Mouse (Mus musculus) kidney, embryonic 16.5 days (tissue): ENCODE measurements around the gene Pemt. TPM values are rescaled to one million over a fixed set of nuclear protein-coding genes. Genes with fewer than 3 reads are reported as not detected.

Source experiments
- ATAC-seq: fragments of 200-750 bp; cut with Nextera tagmentation; 2 replicates; pipeline ENCODE4 v1.8.0; 2017; ENCODE audit warnings: moderate TSS enrichment; ENCODE audit not compliant: low FRiP score, low TSS enrichment
- H3K27ac ChIP-seq: fragments of 300-500 bp; sonication (generic); 2 replicates; pipeline ENCODE4 v1.5.1; 2014; ENCODE audit warnings: low read length
- H3K27me3 ChIP-seq: fragments of 300-500 bp; sonication (generic); 2 replicates; pipeline ENCODE4 v1.6.1; 2014; ENCODE audit warnings: low read length, control low read depth, mixed read lengths; ENCODE audit not compliant: insufficient read depth
- H3K36me3 ChIP-seq: fragments of 300-500 bp; sonication (generic); 2 replicates; pipeline ENCODE4 v1.6.1; 2014; ENCODE audit warnings: low read length, control low read depth, mixed read lengths; ENCODE audit not compliant: insufficient read depth
- H3K4me1 ChIP-seq: fragments of 300-500 bp; sonication (generic); 2 replicates; pipeline ENCODE4 v1.6.1; 2014; ENCODE audit warnings: low read length, control low read depth, mixed read lengths; ENCODE audit not compliant: insufficient read depth
- H3K4me2 ChIP-seq: fragments of 300-500 bp; sonication (generic); replicated peaks from 2 replicates; pipeline ENCODE4 v1.6.1; 2014; ENCODE audit warnings: low read depth, low read length
- H3K4me3 ChIP-seq: fragments of 300-500 bp; sonication (generic); 2 replicates; pipeline ENCODE4 v1.5.1; 2014; ENCODE audit warnings: mild to moderate bottlenecking, low read length
- H3K9ac ChIP-seq: fragments of 300-500 bp; sonication (generic); replicated peaks from 2 replicates; pipeline ENCODE4 v1.6.1; 2014; ENCODE audit warnings: low read length
- H3K9me3 ChIP-seq: fragments of 300-500 bp; sonication (generic); 2 replicates; pipeline ENCODE4 v1.6.1; 2016; ENCODE audit warnings: low read length, control low read depth
- WGBS: fragments of 180-500 bp; shearing (Covaris S2); extraction: QIAGEN DNeasy Blood & Tissue Kit; methylation state at CpG from one replicate; pipeline ENCODE4 v1.1.7; 2014; 5-methylcytosine and 5-hydroxymethylcytosine counted together
- polyA plus RNA-seq: library from polyadenylated mRNA; unstranded; fragments of >200 nt; fragmentation: Nextera tagmentation; extraction: Ambion mirVana; gene quantifications from 2 replicates; pipeline ENCODE4 v1.2.1, GENCODE M21; 2015

Gene Pemt
- polyA plus RNA-seq, 1 experiment from 2014 or later = 12.2 TPM

DNA sequence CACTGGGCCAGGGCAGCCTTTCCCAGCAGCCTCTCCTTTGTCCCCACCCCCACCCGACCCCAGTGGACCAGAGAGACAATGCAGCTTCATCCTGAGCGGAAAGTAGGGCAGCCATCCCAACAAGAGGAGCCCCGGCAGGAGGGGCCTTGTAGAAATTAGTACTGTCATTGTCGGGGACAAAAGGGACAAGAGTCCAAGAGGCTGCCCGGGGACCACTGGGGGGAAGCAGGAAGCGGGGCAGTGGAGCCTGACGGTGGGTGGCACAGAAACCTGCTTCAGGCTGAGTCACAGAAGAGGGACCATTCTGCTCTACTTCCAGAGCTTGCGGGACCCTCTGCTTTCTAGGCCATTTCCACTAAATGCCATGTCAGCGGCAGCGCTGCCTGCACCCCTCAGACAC is 71.0 kb downstream of the Pemt start:
- H3K4me1 ChIP-seq = peaks cover 23% of the 10 kb centered on the region
- H3K27me3 ChIP-seq = no peaks in the 10 kb centered on the region
- no peak overlapping the region for H3K9ac ChIP-seq
- ATAC-seq = no peak; the same call in 1 of the 2 replicates
- H3K4me3 ChIP-seq = no peak overlapping the region
- 46% methylated on average over 10 of the region's 10 CpGs for WGBS
- peak overlapping the region; percentile 22; the same call in 1 of the 2 replicates for H3K27ac ChIP-seq
- no peak overlapping the region for H3K4me2 ChIP-seq
- no peaks in the 10 kb centered on the region for H3K9me3 ChIP-seq
- H3K36me3 ChIP-seq = no peaks in the 10 kb centered on the region

DNA sequence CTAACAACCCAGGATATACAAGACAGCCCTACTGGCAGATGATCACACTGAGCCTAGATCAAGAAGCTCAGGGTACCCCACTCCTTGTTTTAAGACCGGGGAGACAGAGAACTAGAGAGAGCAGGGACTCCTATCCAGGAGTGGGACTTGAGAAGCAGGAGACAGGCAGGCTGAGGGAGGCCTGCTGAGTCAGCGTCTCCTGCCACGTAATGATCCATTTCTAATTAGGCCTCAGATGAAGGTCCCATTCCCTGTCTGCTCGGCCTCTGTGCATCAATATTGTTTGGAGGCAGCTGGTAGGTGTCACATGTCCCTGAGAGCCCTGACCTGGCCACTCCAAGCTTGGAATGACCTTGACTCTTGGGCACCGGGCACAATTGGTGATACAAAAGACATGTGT is 72.9 kb downstream of the Pemt start:
- ATAC-seq = no peak
- H3K27me3 ChIP-seq = no peaks in the 10 kb centered on the region
- no peak overlapping the region for H3K9ac ChIP-seq
- H3K9me3 ChIP-seq = no peaks in the 10 kb centered on the region
- WGBS = 65% methylated on average over 5 of the region's 5 CpGs
- H3K27ac ChIP-seq = no peak overlapping the region
- no peak overlapping the region for H3K4me3 ChIP-seq
- peaks cover 23% of the 10 kb centered on the region for H3K4me1 ChIP-seq
- no peaks in the 10 kb centered on the region for H3K36me3 ChIP-seq
- no peak overlapping the region for H3K4me2 ChIP-seq

DNA sequence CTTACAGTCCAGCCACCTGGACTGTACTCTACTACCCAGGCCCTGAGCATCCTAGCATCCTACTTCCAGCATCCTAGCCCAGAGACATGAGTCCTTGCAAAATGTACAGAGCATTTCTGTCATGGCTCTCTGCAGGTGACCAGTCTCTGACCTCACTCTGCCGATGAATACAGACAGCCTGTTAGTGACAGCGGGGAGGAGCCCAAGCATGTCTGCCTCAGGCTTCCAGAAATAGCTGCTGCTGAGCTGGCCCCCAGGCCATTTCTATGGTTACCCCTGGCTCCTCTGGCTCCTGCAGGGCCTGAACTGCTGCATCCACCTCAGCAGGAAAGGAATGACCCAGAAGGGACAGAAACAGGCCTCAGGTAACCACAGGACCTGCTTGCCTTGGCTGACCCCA is 74.6 kb downstream of the Pemt start:
- H3K27me3 ChIP-seq = no peaks in the 10 kb centered on the region
- no peaks in the 10 kb centered on the region for H3K36me3 ChIP-seq
- H3K27ac ChIP-seq = no peak overlapping the region
- peaks cover 17% of the 10 kb centered on the region for H3K4me1 ChIP-seq
- no peaks in the 10 kb centered on the region for H3K9me3 ChIP-seq
- no peak overlapping the region for H3K4me2 ChIP-seq
- 43% methylated on average over 2 of the region's 2 CpGs for WGBS
- H3K9ac ChIP-seq = no peak overlapping the region
- no peak for ATAC-seq
- H3K4me3 ChIP-seq = no peak overlapping the region

DNA sequence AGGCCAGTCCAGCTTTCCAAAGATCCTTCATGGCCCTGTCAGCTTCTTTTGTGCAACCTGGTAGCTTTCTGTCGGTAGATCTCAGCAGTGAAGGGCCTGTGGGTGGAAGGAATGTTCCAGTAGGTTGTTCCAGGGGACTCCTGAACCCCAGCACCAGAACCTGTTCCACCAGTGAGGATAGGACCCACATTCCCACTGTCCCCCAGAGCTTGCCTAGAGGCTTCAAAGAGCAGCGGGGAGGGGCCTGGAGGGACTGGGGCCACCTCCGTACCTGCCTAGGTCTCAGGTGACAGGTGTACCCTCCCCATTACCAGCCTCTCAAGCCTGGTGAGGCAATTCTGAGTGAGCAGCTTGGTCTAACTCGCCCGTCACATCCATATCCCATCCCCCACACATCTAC is 75.5 kb downstream of the Pemt start:
- no peak for ATAC-seq
- Histone ChIP-seq H3K4me1 (peaks cover 26% of the 10 kb centered on the region), H3K9me3 (no peaks in the 10 kb centered on the region), H3K9ac (no peak overlapping the region), H3K4me2 (no peak overlapping the region), H3K27ac (no peak overlapping the region), H3K36me3 (no peaks in the 10 kb centered on the region), H3K4me3 (no peak overlapping the region), H3K27me3 (no peaks in the 10 kb centered on the region)
- 81% methylated on average over 5 of the region's 5 CpGs for WGBS

DNA sequence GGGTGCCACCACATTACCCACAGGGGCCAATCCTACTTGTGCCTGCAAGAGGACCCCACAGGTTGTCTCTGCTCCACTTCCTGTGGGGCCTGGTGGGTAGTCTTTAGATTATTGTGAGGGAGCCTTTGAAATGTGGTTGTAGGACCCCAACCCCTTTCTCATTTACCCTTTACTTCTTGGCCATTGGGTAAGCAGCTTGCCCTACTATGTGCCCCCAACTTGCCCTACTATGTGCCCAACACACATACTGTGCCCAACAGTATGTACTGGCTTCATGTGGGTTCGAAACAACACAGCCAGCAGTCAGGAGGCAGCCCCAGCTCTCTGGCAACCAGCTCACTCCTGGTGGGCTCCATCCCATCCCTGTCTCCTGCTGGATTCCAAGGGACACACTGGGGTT is 78.5 kb downstream of the Pemt start:
- peaks cover 8% of the 10 kb centered on the region for H3K27me3 ChIP-seq
- peaks cover 29% of the 10 kb centered on the region for H3K4me1 ChIP-seq
- no peaks in the 10 kb centered on the region for H3K36me3 ChIP-seq
- WGBS = 85% methylated on average over 1 of the region's 1 CpGs
- H3K4me3 ChIP-seq = no peak overlapping the region
- no peak overlapping the region for H3K4me2 ChIP-seq
- ATAC-seq = no peak
- no peak overlapping the region for H3K27ac ChIP-seq
- H3K9me3 ChIP-seq = no peaks in the 10 kb centered on the region
- H3K9ac ChIP-seq = no peak overlapping the region

DNA sequence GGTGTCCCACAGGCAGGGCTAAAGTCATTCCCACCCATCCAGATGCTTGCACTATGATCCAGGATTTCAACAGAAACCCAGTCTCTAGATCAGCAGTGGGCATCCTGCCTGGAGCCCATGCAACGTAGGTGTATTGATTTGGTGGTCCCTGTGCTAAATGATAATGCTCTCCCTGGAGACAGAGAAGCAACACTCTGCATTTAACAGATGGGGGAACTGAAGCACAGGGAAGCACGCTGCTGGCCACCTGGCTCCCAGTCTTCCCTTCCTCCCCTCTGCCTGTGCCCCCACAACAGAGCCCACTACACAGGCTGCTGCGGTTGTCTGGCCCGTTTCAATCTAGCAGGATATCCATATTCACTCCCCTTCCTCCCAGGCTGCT is 80.2 kb downstream of the Pemt start:
- peak overlapping the region; percentile 73; the same call in 1 of the 2 replicates for H3K4me2 ChIP-seq
- 0 out of 2 replicates have a peak overlapping the region, but pooled peaks have one; percentile 40 for H3K9ac ChIP-seq
- WGBS = 58% methylated on average over 4 of the region's 4 CpGs

DNA sequence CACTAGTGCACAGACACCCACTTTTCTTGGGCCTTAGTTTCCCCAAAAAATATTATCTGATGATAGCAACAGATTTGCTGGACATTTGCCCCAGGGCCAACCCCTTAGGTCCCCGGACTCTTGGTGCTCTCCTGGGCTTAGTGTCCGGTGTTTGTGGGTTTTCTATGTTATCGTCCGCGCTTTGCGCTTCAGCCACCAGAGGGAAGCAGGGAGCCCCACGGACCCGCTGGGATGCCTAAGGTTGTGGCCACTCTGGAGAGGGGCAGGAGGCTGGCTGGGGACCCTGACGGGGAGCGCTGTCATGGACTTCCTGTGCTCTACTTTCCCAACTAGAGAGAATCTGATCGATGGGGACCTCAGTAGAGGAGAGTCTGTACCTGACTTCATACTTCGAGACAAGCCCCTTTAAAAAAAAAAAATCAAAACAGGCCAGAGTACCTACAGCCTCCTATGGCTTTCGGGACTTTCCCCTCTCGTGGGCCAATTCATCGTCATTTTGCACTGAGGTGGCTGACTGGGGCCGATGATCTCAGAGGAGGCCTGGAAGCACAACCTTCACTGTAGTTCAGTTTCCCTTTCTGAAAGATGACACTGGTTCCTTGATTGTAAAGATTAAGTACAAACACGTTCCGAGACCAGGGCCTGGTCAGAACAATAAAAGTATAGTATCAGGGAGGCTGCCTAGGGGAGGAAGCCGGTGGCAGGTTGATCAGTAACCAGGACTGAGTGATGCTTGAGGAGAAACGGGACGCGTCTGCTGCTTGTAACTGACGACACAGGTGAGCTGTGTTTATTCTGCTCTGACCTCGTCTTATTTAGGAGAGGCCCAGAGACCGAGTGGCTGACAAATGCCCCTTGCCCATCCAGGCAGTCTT is 80.8 kb downstream of the Pemt start:
- H3K36me3 ChIP-seq = peaks cover 17% of the 10 kb centered on the region
- peak overlapping the region; percentile 73 for H3K4me2 ChIP-seq
- peaks cover 29% of the 10 kb centered on the region for H3K4me1 ChIP-seq
- peak; percentile 86 for ATAC-seq
- H3K27me3 ChIP-seq = peaks cover 11% of the 10 kb centered on the region
- H3K9ac ChIP-seq = peak overlapping the region; percentile 74
- H3K27ac ChIP-seq = peak overlapping the region; percentile 80
- no peaks in the 10 kb centered on the region for H3K9me3 ChIP-seq
- 22% methylated on average over 25 of the region's 25 CpGs for WGBS
- H3K4me3 ChIP-seq = peak overlapping the region; percentile 52

More for the DNA sequence above, 80.2 kb downstream of the Pemt start:
- ATAC-seq = no peak
- Histone ChIP-seq H3K36me3 (peaks cover 12% of the 10 kb centered on the region), H3K4me1 (peaks cover 29% of the 10 kb centered on the region), H3K4me3 (no peak overlapping the region), H3K9me3 (no peaks in the 10 kb centered on the region), H3K27me3 (peaks cover 11% of the 10 kb centered on the region), H3K27ac (0 out of 2 replicates have a peak overlapping the region, but pooled peaks have one; percentile 3)

DNA sequence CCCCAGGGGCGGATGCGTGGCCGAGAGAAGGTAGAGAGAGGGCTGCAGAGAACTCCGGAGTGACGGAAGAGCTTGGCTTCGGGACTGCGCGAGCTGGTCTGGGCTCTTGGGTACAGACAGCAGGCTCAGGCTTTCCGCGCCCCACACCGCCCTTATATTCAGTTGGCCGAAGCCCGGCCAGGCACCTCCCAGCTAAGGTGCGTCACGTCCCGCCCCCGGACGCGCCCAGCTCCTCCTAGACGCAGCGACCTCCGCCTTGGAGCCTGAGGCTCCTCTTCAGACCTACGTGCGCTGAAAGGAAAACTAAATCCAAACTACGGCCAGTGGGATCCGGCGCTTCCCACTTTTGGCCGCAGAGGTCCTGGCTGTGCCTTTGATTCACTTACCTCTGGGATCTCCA is 81.5 kb downstream of the Pemt start, which contains the start of gene Rasd1:
Gene Rasd1, minus strand, starts transcription at position 127 of the 400 bp plus-strand sequence.
- Histone ChIP-seq H3K4me3 (peak within 1 kb of the TSS; percentile 52), H3K27ac (peak within 1 kb of the TSS; percentile 80), H3K36me3 (peaks cover 18% of the 10 kb centered on the region), H3K4me1 (peaks cover 29% of the 10 kb centered on the region), H3K9ac (peak within 1 kb of the TSS; percentile 74), H3K9me3 (no peaks in the 10 kb centered on the region), H3K4me2 (peak within 1 kb of the TSS; percentile 73), H3K27me3 (peaks cover 11% of the 10 kb centered on the region)
- under 1% methylated on average over 28 of the region's 28 CpGs for WGBS
- peak; percentile 89 for ATAC-seq

DNA sequence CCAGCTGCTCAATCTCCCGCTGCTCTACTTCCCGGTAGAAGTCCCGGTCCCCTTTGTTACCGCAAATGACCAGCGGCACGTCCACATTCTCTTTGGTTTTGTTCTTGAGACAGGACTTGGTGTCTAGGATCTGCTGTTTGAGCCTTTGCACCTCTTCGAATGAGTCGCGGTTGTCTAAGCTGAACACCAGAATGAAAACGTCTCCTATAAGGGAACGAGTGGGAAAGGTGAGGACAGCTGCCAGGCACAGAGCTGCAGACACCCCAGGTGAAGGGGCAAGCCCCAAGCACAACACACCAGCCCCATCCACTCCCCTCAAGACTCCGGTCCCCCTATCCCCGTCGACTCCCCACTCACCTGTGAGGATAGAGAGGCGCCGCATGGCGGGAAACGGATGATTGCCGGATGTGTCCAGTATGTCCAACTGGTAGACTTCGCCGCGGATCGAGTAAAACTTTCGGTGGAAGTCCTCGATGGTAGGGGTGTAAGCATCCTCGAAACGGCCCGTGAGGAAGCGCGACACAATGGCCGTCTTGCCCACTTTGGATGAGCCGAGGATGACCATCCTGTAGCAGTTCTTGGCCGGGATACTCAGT is 82.0 kb downstream of the Pemt start:
- peaks cover 18% of the 10 kb centered on the region for H3K36me3 ChIP-seq
- peak overlapping the region; percentile 52 for H3K4me3 ChIP-seq
- no peaks in the 10 kb centered on the region for H3K9me3 ChIP-seq
- 2% methylated on average over 33 of the region's 33 CpGs for WGBS
- peaks cover 11% of the 10 kb centered on the region for H3K27me3 ChIP-seq
- no peak overlapping the region for H3K27ac ChIP-seq
- 0 out of 2 replicates have a peak, but pooled peaks have one; percentile 18 for ATAC-seq
- peak overlapping the region; percentile 74 for H3K9ac ChIP-seq
- H3K4me2 ChIP-seq = peak overlapping the region; percentile 73
- peaks cover 29% of the 10 kb centered on the region for H3K4me1 ChIP-seq
